Mouse (Mus musculus) spleen, adult 2 months (tissue): ENCODE results near the gene Tap2. TPM values are rescaled to one million over a fixed set of nuclear protein-coding genes. Genes with fewer than 3 reads are reported as not detected.

Experiments used
- DNase-seq, 2 experiments: peaks; one replicate each; pipeline versions ENCODE4 v3.0.0 to v3.0.0-alpha.2; 2012 to 2021; ENCODE audit warnings: low spot score in 2 of 2, low read depth in 1 of 2
- H3K27ac ChIP-seq: fragments of 200-500 bp; 2 replicates; pipeline ENCODE4 v1.5.1; 2012; ENCODE audit warnings: low read length, inconsistent platforms; ENCODE audit not compliant: insufficient read depth
- H3K27me3 ChIP-seq: fragments of 200-500 bp; 2 replicates; pipeline ENCODE4 v1.6.1; 2012; ENCODE audit warnings: mild to moderate bottlenecking, moderate library complexity, low read length, inconsistent platforms; ENCODE audit not compliant: control insufficient read depth, insufficient read depth
- H3K36me3 ChIP-seq: fragments of 200-500 bp; 2 replicates; pipeline ENCODE4 v1.6.1; 2012; ENCODE audit warnings: mild to moderate bottlenecking, low read length, inconsistent platforms; ENCODE audit not compliant: control insufficient read depth, insufficient read depth
- H3K4me1 ChIP-seq: fragments of 200-500 bp; 2 replicates; pipeline ENCODE4 v1.6.1; 2011; ENCODE audit warnings: inconsistent platforms; ENCODE audit not compliant: control insufficient read depth, insufficient read depth, insufficient read length
- H3K4me3 ChIP-seq: fragments of 200-500 bp; 2 replicates; pipeline ENCODE4 v1.5.1; 2011; ENCODE audit warnings: mild to moderate bottlenecking, inconsistent platforms; ENCODE audit not compliant: insufficient read depth, insufficient read length; ENCODE audit errors: extremely low read depth
- CTCF ChIP-seq: fragments of 200-500 bp; IDR thresholded peaks from 2 replicates; pipeline ENCODE4 v1.5.1; 2011; ENCODE audit warnings: mild to moderate bottlenecking, inconsistent platforms; ENCODE audit not compliant: insufficient read depth, insufficient read length, insufficient replicate concordance; ENCODE audit errors: extremely low read depth
- POLR2A ChIP-seq: fragments of 200-500 bp; IDR thresholded peaks from 2 replicates; pipeline ENCODE4 v1.6.1; 2011; ENCODE audit warnings: low read depth, low read length, inconsistent platforms
- WGBS: fragments of 180-500 bp; shearing (Covaris S2); methylation state at CpG from one replicate; pipeline ENCODE4 v1.1.7; 2018; 5-methylcytosine and 5-hydroxymethylcytosine counted together
- polyA plus RNA-seq: library from polyadenylated mRNA; depleted of rRNA; stranded (reverse); fragments of >200 nt; gene quantifications from 2 replicates; pipeline ENCODE4 v1.2.3, GENCODE M21; 2012

Gene Tap2
- polyA plus RNA-seq, 1 experiment, result 83.0 TPM

DNA sequence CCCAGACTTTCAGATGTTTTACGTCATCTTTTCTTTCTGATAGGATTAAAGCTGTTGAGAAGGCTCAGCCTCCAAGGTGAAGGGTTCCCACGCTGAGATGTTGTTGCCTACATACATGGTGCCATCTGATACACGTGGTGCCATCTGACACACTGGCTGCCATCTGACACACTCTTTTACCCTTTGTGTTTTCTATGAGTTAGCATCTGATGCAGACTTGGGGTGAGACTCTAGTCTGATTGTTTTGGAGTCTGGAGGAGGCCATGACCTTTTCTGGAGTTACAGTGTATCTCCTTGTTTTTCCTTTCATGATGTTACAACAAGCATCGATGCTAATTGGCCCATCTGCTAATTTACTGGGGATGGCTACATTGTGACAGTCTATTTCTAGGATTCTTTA lies 41.3 kb downstream of the Tap2 start:
- TF ChIP-seq POLR2A (no peak), CTCF (no peak)
- DNase-seq, result no peak
- H3K4me1 ChIP-seq, result peaks cover 7% of the 10 kb centered on the region; the same call in 1 of the 2 replicates
- H3K36me3 ChIP-seq, result peaks cover 29% of the 10 kb centered on the region
- no peak overlapping the region for H3K4me3 ChIP-seq
- no peak overlapping the region for H3K27ac ChIP-seq
- no peaks in the 10 kb centered on the region for H3K27me3 ChIP-seq
- WGBS, result 88% methylated on average over 4 of the region's 4 CpGs

DNA sequence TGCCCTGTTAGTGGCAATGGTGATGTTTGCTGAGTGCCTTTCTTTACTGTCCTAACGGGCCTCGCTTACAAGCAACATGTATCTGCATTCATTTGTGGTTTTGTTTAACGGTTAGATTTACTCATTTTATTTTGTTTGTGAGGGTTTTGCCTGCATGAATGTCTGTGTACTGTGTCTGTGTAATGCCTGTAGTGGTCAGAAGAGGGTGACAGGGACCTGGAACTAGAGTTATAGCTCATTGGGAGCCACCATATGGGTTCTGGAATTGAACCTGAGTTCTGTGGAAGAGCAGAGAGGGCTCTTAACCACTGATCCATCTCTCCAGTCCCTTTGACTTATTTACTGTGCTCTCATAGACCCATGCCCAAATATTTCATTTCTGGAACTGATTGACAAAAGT lies 43.7 kb downstream of the Tap2 start:
- Histone ChIP-seq H3K4me1 (peaks cover 4% of the 10 kb centered on the region; the same call in 1 of the 2 replicates), H3K27ac (no peak overlapping the region), H3K36me3 (peaks cover 21% of the 10 kb centered on the region), H3K27me3 (no peaks in the 10 kb centered on the region), H3K4me3 (no peak overlapping the region)
- WGBS, result 70% methylated on average over 3 of the region's 3 CpGs
- DNase-seq, result no peak
- TF ChIP-seq POLR2A (no peak), CTCF (no peak)

DNA sequence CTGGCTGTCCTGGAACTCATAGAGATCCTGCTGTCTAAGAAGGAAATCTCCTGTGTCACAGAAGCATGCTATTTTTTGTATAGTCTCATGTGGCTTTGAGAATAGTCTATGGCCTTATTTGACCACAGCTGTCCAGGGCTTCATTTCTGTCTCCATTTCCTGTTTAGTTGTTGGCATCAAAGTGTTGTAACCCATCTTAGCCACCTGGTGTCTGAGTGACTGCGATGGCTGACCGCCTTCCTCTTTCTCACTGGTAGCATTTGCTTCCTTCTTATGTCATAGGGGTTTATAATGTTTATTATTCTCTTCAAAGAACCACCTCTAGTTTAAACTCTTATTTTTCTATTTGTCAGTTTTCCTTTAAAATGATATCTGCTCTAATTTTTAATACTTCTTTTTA lies 45.4 kb downstream of the Tap2 start:
- no peaks in the 10 kb centered on the region for H3K27me3 ChIP-seq
- WGBS, result 10% methylated on average over 2 of the region's 2 CpGs
- H3K4me1 ChIP-seq, result peaks cover 4% of the 10 kb centered on the region; the same call in 1 of the 2 replicates
- DNase-seq, result no peak
- TF ChIP-seq POLR2A, result no peak
- peak; percentile 19; the same call in 1 of the 2 replicates for TF ChIP-seq CTCF
- peaks cover 11% of the 10 kb centered on the region for H3K36me3 ChIP-seq
- H3K27ac ChIP-seq, result no peak overlapping the region
- no peak overlapping the region for H3K4me3 ChIP-seq

DNA sequence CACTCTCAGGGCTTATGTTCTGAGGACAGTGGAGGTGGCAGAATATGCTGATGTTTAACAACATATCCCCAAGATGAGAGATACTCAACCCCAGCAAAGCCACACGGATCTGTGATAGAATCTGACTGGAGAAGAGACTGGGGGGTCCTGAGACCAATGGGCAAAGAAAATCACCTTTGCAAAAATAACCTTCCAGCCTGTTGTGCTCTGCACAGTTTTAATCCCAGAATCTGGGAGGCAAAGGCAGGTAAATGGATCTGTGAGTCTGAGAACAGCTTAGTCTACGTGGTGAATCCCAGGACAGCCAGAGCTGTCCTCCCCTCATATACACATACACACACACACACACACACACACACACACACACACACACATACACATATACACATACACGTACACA lies 46.0 kb downstream of the Tap2 start:
- peak overlapping the region; percentile 28; the same call in 1 of the 2 replicates for H3K27ac ChIP-seq
- H3K4me1 ChIP-seq, result peaks cover 4% of the 10 kb centered on the region; the same call in 1 of the 2 replicates
- H3K4me3 ChIP-seq, result no peak overlapping the region
- H3K27me3 ChIP-seq, result no peaks in the 10 kb centered on the region
- WGBS, result 53% methylated on average over 3 of the region's 3 CpGs
- peaks cover 5% of the 10 kb centered on the region; the same call in 1 of the 2 replicates for H3K36me3 ChIP-seq
- TF ChIP-seq CTCF, result no peak
- TF ChIP-seq POLR2A, result no peak
- DNase-seq, result no peak

DNA sequence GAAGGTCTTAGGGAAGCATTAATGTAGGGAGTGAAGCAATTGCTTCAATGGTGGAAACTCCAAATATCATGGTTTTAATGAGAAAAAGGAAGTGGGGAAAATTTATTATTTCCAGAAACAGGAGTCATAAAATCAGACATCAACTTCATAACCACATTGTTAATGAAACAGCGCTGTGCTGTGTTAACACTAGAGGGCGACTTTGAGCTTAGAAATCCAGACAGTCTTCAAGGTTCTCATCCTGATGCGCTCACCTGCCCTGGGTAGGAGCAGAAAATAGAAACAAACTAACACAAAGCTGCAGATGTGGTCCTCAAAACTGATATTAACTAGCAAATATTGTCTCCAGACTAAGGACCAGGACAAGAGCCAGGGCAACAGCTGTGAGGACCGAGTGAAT lies 46.6 kb downstream of the Tap2 start:
- Histone ChIP-seq H3K4me1 (peaks cover 4% of the 10 kb centered on the region; the same call in 1 of the 2 replicates), H3K36me3 (peaks cover 3% of the 10 kb centered on the region; the same call in 1 of the 2 replicates), H3K4me3 (no peak overlapping the region), H3K27me3 (no peaks in the 10 kb centered on the region), H3K27ac (peak overlapping the region; percentile 28; the same call in 1 of the 2 replicates)
- 14% methylated on average over 4 of the region's 4 CpGs for WGBS
- DNase-seq, result peak; percentile 58 to 70
- no peak for TF ChIP-seq POLR2A
- peak; percentile 36; the same call in 1 of the 2 replicates for TF ChIP-seq CTCF

DNA sequence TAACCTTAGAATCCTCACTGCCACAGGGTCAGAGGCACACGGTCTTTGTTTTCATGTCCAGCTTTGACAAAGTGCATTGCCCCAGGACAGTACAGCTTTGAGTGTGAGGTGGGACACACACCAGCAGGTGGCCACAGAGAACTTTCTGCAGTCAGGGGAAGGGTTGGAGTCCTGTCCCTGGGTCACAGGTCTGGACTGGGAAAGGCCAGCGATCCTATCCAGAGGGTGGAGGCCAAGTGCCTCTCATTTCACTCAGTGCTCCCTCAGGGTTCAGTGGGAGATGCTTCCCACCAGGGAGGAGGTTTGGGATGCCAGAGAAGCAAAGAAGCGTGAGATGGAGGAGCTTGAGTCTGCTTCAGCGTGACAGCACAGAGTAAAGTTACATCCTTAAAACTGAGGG lies 48.3 kb downstream of the Tap2 start:
- WGBS, result 75% methylated on average over 4 of the region's 4 CpGs
- DNase-seq, result no peak
- Histone ChIP-seq H3K27me3 (no peaks in the 10 kb centered on the region), H3K4me1 (peaks cover 10% of the 10 kb centered on the region), H3K27ac (no peak overlapping the region), H3K4me3 (no peak overlapping the region), H3K36me3 (no peaks in the 10 kb centered on the region)
- no peak for TF ChIP-seq CTCF
- TF ChIP-seq POLR2A, result no peak

DNA sequence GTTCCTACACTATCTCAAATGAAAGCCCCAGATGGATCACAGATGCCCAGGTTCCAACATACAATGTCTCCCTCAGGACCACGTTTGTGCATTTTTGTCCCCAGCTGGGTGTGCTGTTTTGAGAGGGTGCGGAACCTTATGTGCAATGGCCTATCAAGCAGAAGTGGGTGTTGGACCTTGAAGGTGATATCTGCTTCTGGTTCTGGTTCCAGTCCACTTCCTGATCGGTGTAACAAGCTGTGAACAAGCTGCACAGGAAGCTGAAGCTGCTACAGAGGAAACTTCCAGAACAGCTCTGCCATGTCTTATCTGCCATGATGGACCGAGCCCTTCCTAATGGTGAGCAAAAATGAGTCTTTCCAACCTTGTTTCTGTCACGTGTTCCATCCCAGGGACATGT lies 53.2 kb downstream of the Tap2 start:
- no peaks in the 10 kb centered on the region for H3K36me3 ChIP-seq
- peaks cover 35% of the 10 kb centered on the region for H3K4me1 ChIP-seq
- WGBS, result 82% methylated on average over 5 of the region's 5 CpGs
- no peak overlapping the region for H3K4me3 ChIP-seq
- DNase-seq, result no peak
- no peaks in the 10 kb centered on the region for H3K27me3 ChIP-seq
- TF ChIP-seq CTCF, result no peak
- H3K27ac ChIP-seq, result peak overlapping the region; percentile 87
